Mouse (Mus musculus) embryonic facial prominence, embryonic 13.5 days (tissue): ENCODE data around the gene Gm49320. TPM values are rescaled to one million over a fixed set of nuclear protein-coding genes. Genes with fewer than 3 reads are reported as not detected.
A peak's percentile ranks its signal among the peaks of the same experiment; 100 is the strongest.
"Not testable (repeated sequence)": the region's sequence is repeated elsewhere in the genome, so short reads cannot be mapped to it uniquely, and the experiment has no call there.

Experiments used
- ATAC-seq: fragments of 200-750 bp; cut with Nextera tagmentation; 2 replicates; pipeline ENCODE4 v1.8.0; 2017; ENCODE audit warnings: low read depth; ENCODE audit not compliant: insufficient number of reproducible peaks, insufficient read depth, low FRiP score, low TSS enrichment
- H3K27ac ChIP-seq: fragments of 300-500 bp; sonication (generic); 2 replicates; pipeline ENCODE4 v1.5.1; 2015; ENCODE audit warnings: moderate library complexity, mild to moderate bottlenecking, inconsistent platforms
- H3K27me3 ChIP-seq: fragments of 300-500 bp; sonication (generic); 2 replicates; pipeline ENCODE4 v1.6.1; 2015; ENCODE audit warnings: mild to moderate bottlenecking, inconsistent platforms
- H3K36me3 ChIP-seq: fragments of 300-500 bp; sonication (generic); 2 replicates; pipeline ENCODE4 v1.6.1; 2015; ENCODE audit warnings: mild to moderate bottlenecking, inconsistent platforms
- H3K4me1 ChIP-seq: fragments of 300-500 bp; sonication (generic); 2 replicates; pipeline ENCODE4 v1.6.1; 2015; ENCODE audit warnings: inconsistent platforms
- H3K4me2 ChIP-seq: fragments of 300-500 bp; sonication (generic); 2 replicates; pipeline ENCODE4 v1.6.1; 2015; ENCODE audit warnings: moderate library complexity, mild to moderate bottlenecking, inconsistent platforms
- H3K4me3 ChIP-seq: fragments of 300-500 bp; sonication (generic); 2 replicates; pipeline ENCODE4 v1.5.1; 2015; ENCODE audit warnings: mild to moderate bottlenecking, inconsistent platforms
- H3K9ac ChIP-seq: fragments of 300-500 bp; sonication (generic); 2 replicates; pipeline ENCODE4 v1.6.1; 2015; ENCODE audit warnings: mild to moderate bottlenecking, inconsistent platforms
- H3K9me3 ChIP-seq: fragments of 300-500 bp; sonication (generic); 2 replicates; pipeline ENCODE4 v1.6.1; 2016; ENCODE audit warnings: inconsistent platforms
- WGBS: fragments of 180-500 bp; shearing (Covaris S2); methylation state at CpG from one replicate; pipeline ENCODE4 v1.1.7; 2015; ENCODE audit warnings: mixed read lengths; 5-methylcytosine and 5-hydroxymethylcytosine counted together
- polyA plus RNA-seq: library from polyadenylated mRNA; unstranded; fragments of >200 nt; fragmentation: Nextera tagmentation; extraction: Ambion mirVana; gene quantifications from 2 replicates; pipeline ENCODE4 v1.2.1, GENCODE M21; 2015

Gene Gm49320
- polyA plus RNA-seq, 1 experiment from 2014 or later = 1.8 TPM

DNA sequence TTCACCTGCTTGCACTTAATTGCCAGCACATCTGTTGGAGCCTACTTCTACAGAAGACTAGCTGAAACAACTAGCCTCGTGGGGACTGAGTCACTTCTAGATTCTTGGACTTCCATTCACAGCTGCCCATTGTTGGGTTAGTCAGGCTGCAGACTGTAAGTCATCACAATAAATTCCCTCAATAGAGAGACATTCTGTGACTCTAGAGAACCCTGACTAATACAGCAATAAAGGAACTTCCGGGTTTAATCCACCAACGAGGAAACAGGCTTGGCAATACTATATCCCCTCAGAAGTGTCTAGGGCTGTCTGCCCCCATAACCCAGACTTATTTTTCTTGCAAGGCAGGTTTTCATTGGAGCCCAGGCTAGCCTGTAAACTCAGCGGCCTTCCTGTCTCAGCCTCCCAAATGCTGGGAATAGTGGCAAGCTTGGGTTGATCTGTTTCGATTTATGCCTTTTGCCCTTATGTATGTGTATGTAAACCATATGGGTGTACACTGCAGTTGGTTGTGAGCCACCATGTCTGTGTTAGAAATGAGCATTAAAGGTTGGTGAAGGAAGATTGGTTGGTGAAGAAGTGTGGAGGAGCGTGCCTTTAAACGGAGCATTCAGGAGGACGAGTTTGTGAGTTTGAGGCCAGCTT is 13.6 kb downstream of the Gm49320 start:
- peak overlapping the region; percentile 76 for H3K4me2 ChIP-seq
- peak overlapping the region; percentile 79 for H3K4me3 ChIP-seq
- H3K9me3 ChIP-seq = no peaks in the 10 kb centered on the region
- H3K27ac ChIP-seq = peak overlapping the region; percentile 95; the same call in 1 of the 2 replicates
- peaks cover 45% of the 10 kb centered on the region for H3K4me1 ChIP-seq
- ATAC-seq = no peak
- H3K9ac ChIP-seq = peak overlapping the region; percentile 89
- H3K36me3 ChIP-seq = peaks cover 61% of the 10 kb centered on the region
- 47% methylated on average over 8 of the region's 8 CpGs for WGBS
- no peaks in the 10 kb centered on the region; the same call in 1 of the 2 replicates for H3K27me3 ChIP-seq

DNA sequence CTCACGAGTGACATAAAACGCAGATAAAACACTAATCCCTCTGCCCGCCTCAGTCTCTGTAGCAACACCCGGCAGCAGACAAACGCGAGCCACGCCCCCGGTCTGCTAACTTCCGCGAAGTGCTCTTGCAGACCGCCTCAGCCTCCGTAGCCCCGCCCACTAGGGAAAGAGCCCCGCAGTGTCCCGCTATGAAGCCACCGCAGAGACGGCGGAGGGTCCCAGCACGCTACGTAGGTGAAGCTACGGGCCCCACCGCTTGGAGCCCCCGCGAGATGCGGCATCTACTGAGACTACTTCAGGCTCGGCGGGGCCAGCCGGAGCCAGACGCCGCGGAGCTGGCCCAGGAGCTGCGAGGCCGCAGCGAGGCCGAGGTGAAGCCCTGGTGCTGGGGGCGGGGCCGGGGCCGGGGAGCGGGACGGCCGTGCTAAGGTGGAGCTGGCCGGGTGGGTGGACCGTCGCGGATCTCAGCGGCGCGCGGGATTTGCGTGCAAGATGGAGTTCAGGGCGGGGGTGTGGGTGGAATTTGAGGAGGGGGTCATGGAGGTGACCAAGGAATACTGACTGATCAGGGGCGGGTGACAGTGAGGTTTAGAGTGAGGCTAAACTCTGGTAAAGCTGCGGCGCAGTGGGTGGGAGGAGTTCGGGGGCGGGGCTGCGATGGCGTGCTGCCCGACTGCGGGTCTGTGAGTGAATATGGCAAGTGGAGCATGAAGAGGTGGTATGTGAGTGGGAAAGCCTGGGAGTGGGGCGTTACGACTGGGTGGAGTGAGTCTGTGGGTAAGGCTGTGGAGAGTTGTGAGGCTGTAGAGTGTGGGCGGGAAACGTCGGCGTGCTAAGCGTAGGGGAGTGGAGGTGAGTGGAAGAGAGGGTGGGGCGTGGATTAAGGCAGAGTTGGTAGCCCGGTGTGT is 14.5 kb downstream of the Gm49320 start, which contains the start of gene Snapc2:
Gene Snapc2 (plus strand): TSS at position 147 of the 908 bp plus-strand sequence.
- Histone ChIP-seq H3K4me2 (peak within 1 kb of the TSS; percentile 76), H3K4me1 (peaks cover 52% of the 10 kb centered on the region), H3K27me3 (no peaks in the 10 kb centered on the region; the same call in 1 of the 2 replicates), H3K36me3 (peaks cover 53% of the 10 kb centered on the region), H3K4me3 (peak within 1 kb of the TSS; percentile 79), H3K27ac (peak within 1 kb of the TSS; percentile 95), H3K9ac (peak within 1 kb of the TSS; percentile 89), H3K9me3 (no peaks in the 10 kb centered on the region)
- ATAC-seq = peak; percentile 87
- WGBS = under 1% methylated on average over 69 of the region's 69 CpGs

DNA sequence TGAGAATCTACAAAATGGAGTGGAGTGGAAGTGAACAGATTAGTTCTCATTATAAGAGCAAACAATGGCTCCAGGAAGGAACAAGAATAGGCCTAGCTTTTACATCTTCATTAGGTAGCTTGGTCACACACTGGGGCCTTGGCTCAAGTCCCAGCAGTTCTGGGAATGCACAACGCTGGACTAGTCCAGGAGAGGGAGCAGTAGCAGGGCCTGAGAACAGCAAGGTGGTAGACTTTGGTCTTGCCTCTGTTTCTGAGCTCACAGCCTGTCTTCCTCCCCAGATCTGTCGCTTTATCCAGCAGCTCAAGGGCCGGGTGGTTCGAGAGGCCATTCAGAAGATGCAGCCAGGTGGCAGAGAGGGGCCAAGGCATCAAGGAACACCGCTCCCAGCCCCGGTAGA is 15.3 kb downstream of the Gm49320 start:
- peak overlapping the region; percentile 76 for H3K4me2 ChIP-seq
- H3K27me3 ChIP-seq = no peaks in the 10 kb centered on the region
- peaks cover 46% of the 10 kb centered on the region for H3K36me3 ChIP-seq
- H3K4me3 ChIP-seq = peak overlapping the region; percentile 79
- no peaks in the 10 kb centered on the region for H3K9me3 ChIP-seq
- peak overlapping the region; percentile 95; the same call in 1 of the 2 replicates for H3K27ac ChIP-seq
- 67% methylated on average over 6 of the region's 6 CpGs for WGBS
- ATAC-seq = no peak
- peaks cover 45% of the 10 kb centered on the region for H3K4me1 ChIP-seq
- H3K9ac ChIP-seq = peak overlapping the region; percentile 49

DNA sequence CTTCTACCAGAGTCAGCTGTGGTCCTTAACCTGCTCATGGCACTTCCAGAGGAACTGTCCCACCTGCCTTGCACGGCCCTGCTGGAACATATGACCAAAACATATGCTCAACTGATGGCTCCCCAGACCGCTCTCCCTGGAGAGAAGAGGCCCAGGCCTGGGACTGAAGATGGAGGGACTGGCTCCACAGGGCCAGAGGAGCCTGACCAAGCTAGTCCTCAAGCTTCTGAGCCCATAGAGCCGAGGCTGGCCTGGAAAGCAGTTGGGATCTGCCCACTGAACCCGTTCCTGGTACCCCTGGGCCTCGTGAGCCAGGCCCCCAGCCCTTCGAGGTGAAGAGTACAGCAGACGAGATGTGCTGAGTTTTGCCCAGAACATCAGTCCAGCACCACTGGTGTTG is 16.8 kb downstream of the Gm49320 start:
- H3K27ac ChIP-seq, H3K9ac ChIP-seq, ATAC-seq, H3K27me3 ChIP-seq, H3K9me3 ChIP-seq, H3K4me3 ChIP-seq, H3K4me2 ChIP-seq: not testable (repeated sequence)
- H3K36me3 ChIP-seq = peaks cover 41% of the 10 kb centered on the region
- peaks cover 47% of the 10 kb centered on the region for H3K4me1 ChIP-seq
- 80% methylated on average over 7 of the region's 7 CpGs for WGBS

DNA sequence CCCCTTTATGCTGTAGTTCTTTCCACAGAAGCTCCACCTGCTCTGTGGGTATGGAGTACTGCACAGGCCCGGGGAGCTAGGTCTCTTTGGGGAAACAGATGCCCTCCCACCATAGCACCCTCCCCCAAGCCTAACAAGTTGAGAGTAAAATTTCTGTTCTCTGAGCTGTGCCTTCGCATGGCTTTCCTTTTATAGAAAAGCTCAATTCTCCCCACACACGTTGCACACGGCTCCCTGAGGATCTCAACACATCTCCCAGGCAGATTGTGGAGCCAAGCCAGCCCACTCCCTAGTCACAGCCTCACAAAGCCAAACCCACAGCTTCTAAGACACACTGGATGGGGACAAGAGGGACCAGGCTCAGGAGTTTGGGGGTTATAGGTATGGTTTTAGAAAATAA is 18.2 kb downstream of the Gm49320 start:
- no peak overlapping the region; the same call in 1 of the 2 replicates for H3K27ac ChIP-seq

DNA sequence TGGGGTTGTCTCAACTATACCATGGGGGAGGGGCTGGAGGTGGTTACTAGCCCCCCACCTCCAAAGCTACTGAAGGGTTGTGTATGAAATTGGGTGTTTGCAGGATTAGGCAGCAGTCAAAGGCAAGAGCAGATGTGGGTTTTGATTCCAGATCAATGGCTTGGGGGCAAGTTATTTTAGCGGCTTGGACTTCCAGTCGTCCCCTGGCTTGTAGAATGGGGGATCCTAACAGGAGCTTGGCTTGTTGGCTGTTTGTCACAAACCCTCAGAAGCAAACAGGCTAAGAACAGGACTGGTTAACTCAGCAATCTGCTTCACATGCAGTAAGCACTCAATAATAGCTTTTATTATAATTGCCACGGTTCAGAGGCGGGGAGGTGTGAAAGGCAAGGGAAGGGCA is 18.7 kb downstream of the Gm49320 start:
- peak overlapping the region; percentile 66 for H3K4me2 ChIP-seq
- whole genome bisulfite sequencing = 56% methylated on average over 4 of the region's 4 CpGs
- H3K9me3 ChIP-seq = no peaks in the 10 kb centered on the region
- peaks cover 59% of the 10 kb centered on the region for H3K36me3 ChIP-seq
- no peak overlapping the region; the same call in 1 of the 2 replicates for H3K27ac ChIP-seq
- peaks cover 41% of the 10 kb centered on the region for H3K4me1 ChIP-seq
- peak overlapping the region; percentile 84; the same call in 1 of the 2 replicates for H3K4me3 ChIP-seq
- ATAC-seq = no peak
- H3K9ac ChIP-seq = peak overlapping the region; percentile 91
- H3K27me3 ChIP-seq = no peaks in the 10 kb centered on the region

More for the DNA sequence above, 18.2 kb downstream of the Gm49320 start:
- peak overlapping the region; percentile 66 for H3K4me2 ChIP-seq
- peak overlapping the region; percentile 91 for H3K9ac ChIP-seq
- 50% methylated on average over 4 of the region's 4 CpGs for WGBS
- ATAC-seq = no peak
- H3K9me3 ChIP-seq = no peaks in the 10 kb centered on the region
- H3K4me1 ChIP-seq = peaks cover 43% of the 10 kb centered on the region
- peaks cover 55% of the 10 kb centered on the region for H3K36me3 ChIP-seq
- H3K4me3 ChIP-seq = peak overlapping the region; percentile 84; the same call in 1 of the 2 replicates
- H3K27me3 ChIP-seq = no peaks in the 10 kb centered on the region

DNA sequence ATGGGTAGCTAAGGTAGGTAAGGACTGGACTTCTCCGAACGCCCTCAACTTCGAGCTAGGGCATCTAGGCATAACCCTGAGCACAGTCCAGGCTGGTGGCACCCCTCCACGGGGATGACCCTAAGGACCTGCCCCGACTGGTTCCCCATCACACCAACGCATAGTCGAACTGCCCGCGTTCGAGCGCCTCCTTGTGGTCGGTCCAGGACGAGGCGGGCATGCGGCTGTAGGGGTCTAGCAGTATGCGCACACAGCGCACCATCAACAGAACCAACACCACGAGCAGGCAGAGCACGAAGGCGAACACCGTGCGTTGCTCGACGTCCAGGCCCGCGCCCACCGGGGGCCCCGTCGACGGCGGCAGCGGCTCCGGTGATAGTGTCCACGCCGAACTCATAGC is 19.6 kb downstream of the Gm49320 start:
- peak; percentile 37 for ATAC-seq
- Histone ChIP-seq H3K4me1 (peaks cover 37% of the 10 kb centered on the region), H3K36me3 (peaks cover 68% of the 10 kb centered on the region), H3K9ac (peak overlapping the region; percentile 91), H3K4me3 (peak overlapping the region; percentile 84), H3K4me2 (peak overlapping the region; percentile 66), H3K27me3 (no peaks in the 10 kb centered on the region), H3K27ac (peak overlapping the region; percentile 85), H3K9me3 (no peaks in the 10 kb centered on the region)
- 2% methylated on average over 35 of the region's 35 CpGs for WGBS

DNA sequence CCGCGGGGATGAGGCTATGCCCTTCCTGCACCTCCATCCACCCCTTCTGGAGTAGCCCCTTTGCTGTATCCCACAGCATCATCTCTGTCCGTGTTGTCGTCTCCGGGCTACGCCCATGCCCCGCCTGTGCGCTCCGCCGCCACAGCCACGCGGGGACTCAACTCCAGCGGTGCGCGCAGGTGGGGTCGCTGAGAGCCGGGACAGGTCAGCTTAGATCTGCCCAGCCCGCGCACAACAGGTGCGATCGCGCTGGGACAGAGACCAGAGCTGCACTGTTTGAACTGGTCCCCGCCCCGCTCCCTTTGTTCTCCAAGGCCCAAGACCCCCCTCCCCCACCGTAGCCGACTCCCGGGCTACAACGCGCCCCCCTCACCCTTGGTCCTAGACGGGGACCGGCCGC is 20.0 kb downstream of the Gm49320 start:
- ATAC-seq = peak; percentile 48
- Histone ChIP-seq H3K36me3 (peaks cover 72% of the 10 kb centered on the region), H3K9ac (peak overlapping the region; percentile 91), H3K4me2 (peak overlapping the region; percentile 66), H3K27me3 (no peaks in the 10 kb centered on the region), H3K27ac (peak overlapping the region; percentile 85), H3K9me3 (no peaks in the 10 kb centered on the region), H3K4me3 (peak overlapping the region; percentile 84), H3K4me1 (peaks cover 35% of the 10 kb centered on the region)
- under 1% methylated on average over 32 of the region's 32 CpGs for WGBS

DNA sequence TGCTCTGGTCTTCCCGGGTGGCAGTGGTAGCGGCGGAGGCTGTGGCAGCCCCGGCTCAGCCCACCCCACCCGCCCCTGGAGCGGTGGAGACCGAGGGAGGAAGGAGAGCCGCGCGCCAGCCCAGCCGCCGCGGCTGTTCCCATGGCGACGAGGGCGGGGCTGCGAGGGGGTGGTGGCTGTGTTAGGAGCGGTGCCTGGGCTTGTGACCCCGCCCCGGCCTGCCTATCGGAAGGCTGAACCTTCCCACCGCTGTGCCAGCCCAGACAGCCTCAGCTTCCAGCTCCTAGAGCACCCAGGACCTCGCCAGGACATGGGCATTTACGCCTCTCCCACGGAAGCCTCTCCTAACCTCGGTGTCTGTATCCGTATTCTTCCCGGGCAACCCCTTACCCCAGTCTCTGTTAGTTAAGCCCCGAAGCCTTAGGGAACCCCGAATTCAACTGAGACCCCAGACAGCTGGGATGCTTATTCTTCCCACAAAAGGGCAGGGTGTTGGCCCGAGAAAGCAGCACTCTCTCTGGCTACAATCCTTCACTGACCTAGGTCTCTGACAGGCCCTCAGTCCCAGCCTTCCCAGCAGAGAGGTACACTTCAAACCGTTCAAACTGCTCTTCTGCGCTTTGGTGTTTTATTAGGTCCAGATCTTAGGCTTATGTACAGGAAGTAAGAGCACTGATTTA is 20.6 kb downstream of the Gm49320 start, which contains the start of gene Ctxn1:
Gene Ctxn1 (minus strand): TSS at position 150 of the 680 bp plus-strand sequence.
- Histone ChIP-seq H3K4me1 (peaks cover 29% of the 10 kb centered on the region), H3K27ac (peak within 1 kb of the TSS; percentile 85), H3K27me3 (no peaks in the 10 kb centered on the region), H3K36me3 (peaks cover 77% of the 10 kb centered on the region), H3K9me3 (no peaks in the 10 kb centered on the region), H3K4me2 (peak within 1 kb of the TSS; percentile 66), H3K4me3 (peak within 1 kb of the TSS; percentile 84), H3K9ac (peak within 1 kb of the TSS; percentile 91)
- ATAC-seq = peak; percentile 92
- 3% methylated on average over 32 of the region's 33 CpGs for WGBS

DNA sequence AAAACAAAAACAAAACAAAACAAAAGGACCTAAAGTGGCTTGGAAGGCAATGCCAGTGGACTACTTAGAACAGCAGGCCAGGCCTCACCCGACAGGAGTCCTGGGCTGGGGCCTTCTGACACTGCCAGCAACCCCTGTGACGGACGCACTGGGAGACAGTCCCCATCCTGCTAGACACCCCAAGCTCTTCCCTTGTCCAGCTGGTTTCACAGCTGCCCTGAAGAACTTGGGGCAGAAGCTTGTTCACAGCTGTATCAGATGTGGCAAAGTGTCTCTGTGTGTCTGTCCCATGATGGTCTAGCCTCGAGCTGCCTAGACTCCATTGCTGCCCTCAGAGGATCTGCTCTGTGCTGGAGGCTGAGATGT is 21.1 kb downstream of the Gm49320 start:
- peak overlapping the region; percentile 85 for H3K27ac ChIP-seq
- no peaks in the 10 kb centered on the region for H3K27me3 ChIP-seq
- no peaks in the 10 kb centered on the region for H3K9me3 ChIP-seq
- H3K4me2 ChIP-seq = peak overlapping the region; percentile 66; the same call in 1 of the 2 replicates
- 83% methylated on average over 4 of the region's 4 CpGs for WGBS
- ATAC-seq = no peak
- H3K36me3 ChIP-seq = peaks cover 77% of the 10 kb centered on the region
- peaks cover 26% of the 10 kb centered on the region for H3K4me1 ChIP-seq
- peak overlapping the region; percentile 84; the same call in 1 of the 2 replicates for H3K4me3 ChIP-seq
- H3K9ac ChIP-seq = peak overlapping the region; percentile 91
